Mouse (Mus musculus) kidney, adult 2 months (tissue): ENCODE data around the gene Rbm20.

ENCODE experiments used
- CTCF ChIP-seq: fragments of 200-500 bp; conservative IDR thresholded peaks from 2 replicates; pipeline ENCODE4 v1.5.1; 2011; ENCODE audit warnings: low read depth, mild to moderate bottlenecking, control low read depth, low read length, moderate library complexity, mixed read lengths; ENCODE audit not compliant: insufficient read depth, insufficient read length
- POLR2A ChIP-seq: fragments of 200-500 bp; IDR thresholded peaks from one replicate; pipeline ENCODE4 v1.6.1; 2011; ENCODE audit warnings: low read depth, low read length, control low read depth

DNA sequence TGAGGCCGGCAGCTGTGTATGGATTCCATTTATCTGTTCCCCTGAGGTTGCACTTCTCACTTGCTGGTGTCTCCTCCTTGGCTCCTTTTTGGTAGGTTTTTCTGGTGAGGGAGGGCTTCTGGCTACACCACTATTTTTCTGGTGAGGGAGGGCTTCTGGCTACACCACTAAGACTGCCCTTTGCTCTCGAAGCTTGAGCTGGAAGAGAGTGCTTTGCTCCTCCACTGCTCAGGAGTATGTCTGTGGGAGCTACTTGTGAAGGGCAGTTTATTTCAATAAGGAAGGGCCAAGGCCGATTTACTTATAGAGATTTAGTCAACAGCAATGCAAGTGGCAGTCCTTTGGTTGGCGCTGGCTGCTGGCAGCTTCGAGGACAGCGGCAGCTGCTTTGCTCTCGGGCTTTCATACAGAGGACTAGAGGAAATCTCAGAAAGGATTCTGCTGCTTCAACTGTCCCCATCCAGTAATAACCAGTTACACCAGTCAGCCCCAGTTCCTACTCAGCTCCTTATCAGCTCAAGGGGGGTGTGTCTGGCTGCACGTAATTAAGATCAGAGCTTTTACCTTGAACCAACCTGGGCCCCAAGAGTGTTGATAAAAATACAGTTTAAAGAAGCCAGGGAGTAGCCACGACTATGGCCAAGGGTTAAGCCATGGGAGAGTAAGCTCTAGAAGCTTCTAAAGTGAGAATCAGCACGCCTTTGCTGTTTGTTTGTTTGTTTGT is 171.3 kb downstream of the Rbm20 start:
- no peak for TF ChIP-seq POLR2A
- TF ChIP-seq CTCF, result no peak
